Mouse (Mus musculus): ENCODE results near the gene Sobp. TPM values are rescaled to one million over a fixed set of nuclear protein-coding genes. Genes with fewer than 3 reads are reported as not detected.

Sobp gene
- total RNA-seq, 2 experiments from 2014 or later: 81.7 to 82.8 TPM

DNA sequence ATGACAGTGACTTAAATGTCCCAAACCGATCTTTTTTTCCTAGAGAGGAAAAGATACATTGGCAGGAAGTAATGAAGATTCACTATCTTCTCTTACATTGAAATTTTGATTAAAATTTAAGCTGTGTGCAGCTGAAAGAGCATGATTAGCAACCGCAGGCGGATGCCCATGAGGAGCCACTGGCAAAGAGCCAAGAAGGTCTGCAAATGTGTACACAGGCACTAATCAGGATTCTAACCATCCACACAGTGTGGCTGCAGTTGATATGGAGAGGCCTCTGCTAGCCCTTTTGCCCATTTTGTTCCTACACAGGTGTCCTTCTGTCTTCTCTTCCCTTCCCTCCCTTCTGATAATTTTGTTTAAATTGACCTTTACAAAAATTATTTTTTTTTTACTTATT lies 84.3 kb downstream of the Sobp start:
- no peak for DNase-seq (ENCODE audit: low spot score in 2 of 2)

DNA sequence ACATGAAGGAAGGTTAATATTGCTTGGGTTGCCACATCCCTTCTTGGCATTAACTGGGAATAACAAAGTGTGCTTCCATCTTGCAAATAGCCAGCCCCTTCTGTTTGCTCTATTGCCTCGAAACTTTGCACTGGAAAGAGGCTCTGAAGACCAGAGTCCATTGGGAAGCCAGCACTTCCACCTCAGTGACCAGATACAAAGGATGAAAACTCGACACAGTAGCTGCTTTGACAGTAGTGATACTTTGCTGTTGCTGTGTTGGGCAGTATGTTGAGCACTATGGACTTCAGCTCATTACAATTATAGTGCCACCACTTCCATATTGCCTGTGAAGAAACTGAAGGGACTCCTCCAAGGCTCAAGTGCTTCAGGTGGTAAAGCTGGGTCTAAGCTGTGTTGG lies 86.9 kb downstream of the Sobp start:
- no peak for DNase-seq (ENCODE audit: low spot score in 2 of 2)

DNA sequence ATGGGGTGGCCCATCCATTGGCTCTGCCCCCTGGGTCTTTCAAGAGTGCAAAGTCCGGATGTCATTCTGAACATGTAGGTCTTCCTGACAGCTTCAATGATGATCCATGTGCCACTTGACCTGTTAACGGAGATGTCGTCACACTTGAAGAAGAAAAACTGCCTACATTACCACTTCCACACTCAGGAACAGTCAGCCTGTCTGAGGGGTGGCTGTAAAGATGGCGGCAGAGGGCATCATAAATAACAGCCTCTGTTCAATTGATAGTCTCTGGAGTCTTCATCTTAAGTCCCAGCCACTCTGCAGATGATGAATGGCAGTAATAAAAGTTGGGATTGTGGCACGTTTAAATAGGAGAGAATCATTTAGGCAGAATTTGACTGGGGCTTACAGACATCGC lies 87.4 kb downstream of the Sobp start:
- no peak for DNase-seq (ENCODE audit: low spot score in 2 of 2)

DNA sequence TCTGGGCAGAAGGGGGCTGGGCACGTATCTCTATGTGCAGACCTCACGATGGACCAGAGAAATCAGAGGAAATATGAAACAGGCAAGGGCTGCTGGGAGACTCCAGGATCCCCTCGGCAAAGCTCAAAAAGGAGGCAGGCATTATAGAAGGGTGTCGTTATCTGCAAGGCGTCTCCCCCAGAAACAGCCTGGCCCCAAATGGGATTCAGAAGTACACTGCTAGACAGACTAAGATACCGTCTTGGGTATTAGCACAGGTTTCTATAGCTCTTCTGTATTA lies 90.3 kb downstream of the Sobp start:
- no peak for DNase-seq (ENCODE audit: low spot score in 2 of 2)

DNA sequence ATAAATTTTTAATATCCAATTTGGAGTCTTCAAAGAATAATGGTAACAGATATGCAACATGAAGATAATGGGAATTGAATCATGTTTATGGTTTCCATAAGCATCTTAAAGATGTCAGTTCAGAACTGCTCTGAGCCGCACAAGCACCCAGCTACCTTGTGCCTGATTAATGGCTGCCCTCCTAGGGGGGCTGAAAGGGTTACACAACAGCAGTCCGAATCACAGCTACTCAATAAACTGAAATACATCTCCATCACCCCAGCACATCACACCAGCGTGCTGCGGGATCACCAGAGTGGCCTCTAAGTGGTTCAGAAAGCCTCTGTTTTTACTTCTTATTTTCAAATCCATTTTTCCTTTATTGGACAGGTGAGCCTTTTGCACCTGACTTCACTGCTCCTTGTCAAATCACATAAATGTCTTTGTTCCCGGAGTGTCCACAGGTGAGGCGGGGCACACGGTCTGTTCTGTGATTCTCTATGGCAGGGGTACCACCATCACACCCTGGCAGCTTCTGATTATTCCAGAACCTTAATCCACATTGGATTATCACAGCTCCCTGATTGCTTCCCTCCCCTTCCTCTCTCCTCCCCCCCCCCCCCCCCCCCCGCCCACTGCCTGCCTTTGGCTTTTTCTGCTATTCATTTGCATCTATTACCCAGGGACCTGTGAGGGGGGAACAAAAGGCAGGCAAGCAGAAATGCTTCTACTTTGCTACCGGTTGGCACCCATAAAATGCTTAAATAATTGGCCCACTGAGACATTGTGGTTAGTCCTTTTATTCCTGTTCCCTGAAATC lies 90.8 kb downstream of the Sobp start:
- DNase-seq (ENCODE audit: low spot score in 2 of 2): no peak

DNA sequence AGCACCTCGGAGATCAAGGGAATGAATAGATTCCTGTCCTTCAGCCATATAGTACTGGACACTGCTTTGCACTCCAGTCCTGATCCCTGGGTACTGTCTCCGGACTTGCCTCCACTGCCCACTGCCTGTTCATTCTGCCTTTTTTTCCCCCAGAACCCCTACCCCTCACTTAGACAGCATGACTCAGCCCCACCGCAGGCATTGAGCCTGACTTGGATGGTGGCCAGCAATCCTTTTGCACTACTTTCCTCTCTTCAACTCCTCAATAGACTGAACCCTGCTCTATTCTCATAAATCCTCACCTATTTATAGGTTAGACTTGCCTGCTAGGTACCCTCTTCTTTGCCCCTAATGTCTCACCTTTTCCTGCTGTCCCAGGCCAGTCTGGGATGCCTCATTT lies 93.0 kb downstream of the Sobp start:
- DNase-seq (ENCODE audit: low spot score in 2 of 2): no peak

DNA sequence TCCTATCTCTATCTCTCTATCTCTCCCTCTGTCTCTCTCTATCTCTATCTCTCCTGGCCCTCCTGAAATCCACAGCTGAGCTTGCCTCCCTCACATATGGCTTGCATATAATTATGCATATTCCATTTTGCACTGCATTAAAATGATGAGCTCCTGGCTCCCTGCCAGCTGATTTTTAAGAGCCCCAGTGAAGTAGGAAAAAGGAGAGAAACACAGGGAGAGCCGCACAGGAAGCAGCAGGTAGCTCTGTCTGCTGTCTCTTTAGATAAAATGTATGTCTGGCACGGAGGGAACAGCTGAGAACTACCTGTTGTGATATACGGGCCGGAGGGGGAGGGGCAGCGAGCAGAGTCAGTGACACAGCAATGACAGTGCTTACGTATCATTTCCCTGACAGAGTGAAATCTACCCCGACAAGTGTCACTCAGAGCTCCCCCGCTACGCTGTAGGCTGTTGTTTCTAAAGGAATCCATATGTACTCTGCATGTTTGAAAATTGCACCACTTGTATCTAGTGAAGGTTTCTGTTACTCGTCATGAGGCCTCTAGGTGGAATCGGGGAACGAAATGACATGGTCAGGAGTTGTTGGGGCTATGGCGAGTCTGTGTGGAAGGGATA lies 98.7 kb downstream of the Sobp start:
- DNase-seq (ENCODE audit: low spot score in 2 of 2): peak; percentile 45 to 76

DNA sequence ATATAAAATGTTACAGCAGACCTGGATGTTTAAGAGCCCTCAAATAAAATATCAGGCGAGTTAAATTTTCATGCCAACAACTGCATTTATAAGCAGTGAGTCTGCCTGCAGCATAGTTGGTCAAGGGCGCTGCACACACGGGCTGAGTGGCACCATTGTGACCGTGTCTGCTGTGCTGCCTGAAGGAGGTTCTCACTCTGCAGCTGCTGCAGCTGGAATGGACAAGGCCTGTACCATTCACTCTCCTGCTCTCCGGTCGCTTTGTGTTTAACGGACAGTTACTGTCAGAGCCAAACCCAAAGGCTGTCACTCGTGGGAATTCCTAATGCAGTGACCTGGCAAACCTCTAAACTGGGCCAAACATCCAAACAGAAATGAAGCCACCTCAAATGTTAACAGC lies 101.0 kb downstream of the Sobp start:
- no peak for DNase-seq (ENCODE audit: low spot score in 2 of 2)

DNA sequence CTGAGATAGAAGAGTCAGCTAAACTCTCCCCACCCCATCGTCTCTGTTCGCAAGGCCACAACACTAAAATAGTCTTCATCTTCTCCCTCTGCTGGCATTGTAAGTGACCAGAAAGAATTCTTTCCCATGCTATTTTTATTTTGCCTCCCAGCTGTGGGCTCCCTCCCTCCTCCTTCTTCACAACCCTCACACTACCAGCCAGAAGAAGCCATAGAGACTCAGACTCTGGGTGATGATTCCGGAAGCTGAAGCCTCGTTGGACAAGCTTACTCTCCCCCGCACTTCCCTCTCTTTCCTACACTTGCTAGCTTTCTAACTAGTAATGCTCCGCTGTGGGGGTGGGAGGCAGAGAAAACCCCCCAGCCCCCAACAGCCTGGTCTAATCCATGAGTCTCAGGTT lies 103.4 kb downstream of the Sobp start:
- DNase-seq (ENCODE audit: low spot score in 2 of 2): no peak

DNA sequence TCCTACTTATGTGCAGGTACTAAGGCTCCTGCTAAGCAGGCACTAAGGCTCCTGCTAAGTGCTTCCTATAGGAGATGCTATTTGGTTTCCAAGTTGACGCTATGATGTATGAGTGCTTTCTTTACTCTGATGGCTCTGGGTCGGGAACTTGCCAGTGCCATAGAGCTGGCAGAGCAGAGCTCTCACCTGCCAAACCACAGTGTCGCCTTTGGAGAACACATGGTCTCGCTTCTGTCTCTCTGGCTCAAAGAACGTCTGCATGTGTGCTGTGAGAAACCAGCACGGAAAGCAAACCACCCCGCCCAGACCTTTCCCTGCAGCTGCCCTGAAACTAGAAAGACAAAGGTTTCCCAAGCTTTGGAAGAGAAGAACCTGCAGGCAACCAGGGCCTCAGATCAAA lies 109.0 kb downstream of the Sobp start:
- DNase-seq (ENCODE audit: low spot score in 2 of 2): no peak

DNA sequence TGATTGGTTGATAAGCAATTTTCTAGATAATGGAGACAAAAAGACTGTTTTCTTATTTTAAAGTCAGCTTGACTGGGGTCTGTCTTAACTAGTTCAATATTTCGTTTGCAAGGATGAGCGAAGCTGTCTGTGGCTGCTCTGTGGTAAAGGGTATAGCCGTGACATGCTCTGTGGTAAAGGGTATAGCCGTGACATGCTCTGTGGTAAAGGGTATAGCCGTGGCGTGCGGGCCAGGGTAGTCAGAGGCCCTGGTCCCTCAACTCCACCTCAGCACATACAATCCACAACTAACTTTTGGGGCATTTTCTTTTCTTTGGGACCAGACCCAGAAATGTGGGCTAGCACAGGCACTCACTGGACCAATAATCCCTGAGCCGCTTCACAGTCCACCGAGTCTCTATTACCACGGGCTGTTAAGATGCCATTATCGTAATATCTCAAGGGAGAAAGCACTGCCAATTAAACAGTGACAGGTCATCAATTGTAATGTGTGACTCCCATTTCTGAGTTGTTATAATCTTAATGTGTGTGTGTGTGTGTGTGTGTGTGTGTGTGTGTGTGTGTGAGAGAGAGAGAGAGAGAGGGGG lies 112.7 kb downstream of the Sobp start:
- no peak for DNase-seq (ENCODE audit: low spot score in 2 of 2)

DNA sequence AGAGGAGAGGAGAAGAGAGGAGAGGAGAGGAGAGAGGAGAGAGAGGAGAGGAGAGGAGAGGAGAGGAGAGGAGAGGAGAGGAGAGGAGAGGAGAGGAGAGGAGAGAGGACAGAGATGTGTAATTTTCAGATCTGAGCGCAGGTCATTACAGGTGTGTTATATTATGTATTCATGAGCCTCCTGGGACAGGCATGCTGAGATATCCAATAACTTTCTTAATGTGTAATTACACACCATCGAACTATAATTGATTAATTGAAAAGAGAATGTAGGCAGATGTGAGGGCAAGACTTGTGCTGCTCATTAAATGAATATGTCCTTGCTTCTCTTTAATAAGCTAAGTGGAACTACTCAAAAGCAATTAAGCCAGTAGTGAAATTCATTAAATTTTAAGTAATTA lies 118.9 kb downstream of the Sobp start:
- DNase-seq (ENCODE audit: low spot score in 2 of 2): no peak

DNA sequence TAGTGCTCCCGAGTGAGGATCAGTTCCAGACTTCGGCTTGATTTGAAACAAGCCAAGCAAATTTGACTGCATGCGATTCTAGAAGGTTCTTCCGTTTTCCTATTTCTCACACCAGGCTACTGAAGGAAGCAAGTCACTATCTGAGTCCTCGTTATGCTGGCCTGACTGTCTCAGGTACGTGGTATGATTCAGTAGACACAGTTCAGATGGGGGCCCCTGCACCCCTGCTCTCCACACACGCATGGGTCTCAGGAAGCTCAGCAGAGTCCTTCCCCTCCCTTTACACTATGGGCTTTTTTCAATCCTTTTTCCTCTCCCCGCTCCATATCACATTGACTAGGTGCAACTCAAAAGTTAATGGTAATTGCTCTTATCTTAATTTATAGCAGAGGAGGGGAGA lies 119.6 kb downstream of the Sobp start:
- DNase-seq (ENCODE audit: low spot score in 2 of 2): no peak

DNA sequence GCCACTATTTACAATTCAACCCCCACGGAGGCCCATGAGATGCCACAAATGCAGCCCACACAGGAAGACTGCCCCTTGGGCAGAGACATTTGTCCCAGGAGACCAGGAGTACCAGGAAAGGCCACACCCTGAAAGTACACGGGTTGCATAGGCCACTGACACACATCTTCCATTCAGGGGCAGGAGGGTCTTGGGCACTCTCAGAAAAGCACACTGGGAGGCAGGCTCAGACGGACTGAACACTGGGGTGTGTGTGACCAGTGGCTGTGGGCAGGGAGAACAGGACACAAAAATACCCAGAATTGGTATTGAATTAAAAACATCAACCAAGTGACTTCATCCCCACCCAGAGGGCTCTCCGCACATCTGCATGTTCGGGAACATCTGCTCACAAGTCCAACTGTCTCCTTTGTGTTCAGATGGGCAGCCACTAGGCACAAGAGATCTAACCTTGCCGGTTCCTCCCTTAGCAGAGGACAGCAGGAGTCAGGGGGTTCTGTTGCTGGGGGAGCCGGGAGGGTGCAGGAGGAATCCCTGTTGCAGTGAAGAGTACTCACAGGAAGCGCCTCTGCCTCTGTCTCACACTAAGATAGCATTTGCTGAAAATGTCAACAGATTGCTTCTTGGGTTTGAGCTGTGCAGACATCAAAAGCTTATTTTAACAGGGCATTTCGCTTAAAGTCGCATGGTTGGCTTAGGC lies 120.3 kb downstream of the Sobp start:
- DNase-seq (ENCODE audit: low spot score in 2 of 2): peak in 1 of 2 experiments; percentile 64

DNA sequence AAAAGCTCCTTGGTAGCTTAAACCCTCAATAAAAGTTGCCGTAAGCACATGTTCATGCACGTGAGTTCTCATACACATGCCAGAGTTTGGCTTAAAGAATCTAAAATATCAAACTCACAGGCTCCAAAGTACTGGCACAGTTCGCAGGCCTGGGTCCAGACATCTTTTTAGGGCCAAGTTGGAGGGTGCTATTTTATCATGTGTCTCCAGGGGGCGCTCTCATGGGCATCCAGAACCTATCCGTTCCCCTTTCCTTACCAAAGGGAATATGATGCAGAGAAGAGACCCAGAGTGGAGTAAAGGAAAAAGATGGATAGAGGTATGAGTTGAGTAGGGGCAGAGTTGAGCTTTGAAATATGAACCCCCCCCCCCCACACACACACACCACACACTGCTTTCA lies 121.9 kb downstream of the Sobp start:
- DNase-seq (ENCODE audit: low spot score in 2 of 2): peak in 1 of 2 experiments; percentile 55

DNA sequence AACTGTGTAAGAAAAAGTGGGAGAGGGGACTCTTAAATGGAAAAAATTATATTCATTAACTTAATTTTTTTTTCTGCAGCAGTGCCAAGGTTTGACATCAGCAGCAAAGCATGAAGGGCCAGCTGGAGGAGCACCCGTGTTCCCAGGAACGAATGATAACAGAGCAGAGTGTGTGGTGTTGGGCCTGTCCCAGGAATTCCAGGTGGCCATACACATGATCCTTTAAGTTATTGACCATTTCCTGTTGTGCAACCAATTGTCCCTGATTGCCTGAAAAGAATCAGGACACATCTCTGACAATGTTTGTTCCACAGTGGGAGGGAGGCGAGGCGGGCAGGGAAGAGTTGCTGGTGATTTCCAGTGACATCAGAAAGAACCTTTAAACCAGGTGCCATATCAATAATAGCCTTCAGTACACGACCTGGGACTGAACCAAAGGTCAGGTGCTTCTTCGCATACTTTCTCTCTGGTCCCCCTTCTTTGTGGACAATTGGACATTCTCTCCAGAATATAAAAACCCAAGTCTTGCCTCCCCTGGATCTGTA lies 126.5 kb downstream of the Sobp start:
- DNase-seq (ENCODE audit: low spot score in 2 of 2): no peak

DNA sequence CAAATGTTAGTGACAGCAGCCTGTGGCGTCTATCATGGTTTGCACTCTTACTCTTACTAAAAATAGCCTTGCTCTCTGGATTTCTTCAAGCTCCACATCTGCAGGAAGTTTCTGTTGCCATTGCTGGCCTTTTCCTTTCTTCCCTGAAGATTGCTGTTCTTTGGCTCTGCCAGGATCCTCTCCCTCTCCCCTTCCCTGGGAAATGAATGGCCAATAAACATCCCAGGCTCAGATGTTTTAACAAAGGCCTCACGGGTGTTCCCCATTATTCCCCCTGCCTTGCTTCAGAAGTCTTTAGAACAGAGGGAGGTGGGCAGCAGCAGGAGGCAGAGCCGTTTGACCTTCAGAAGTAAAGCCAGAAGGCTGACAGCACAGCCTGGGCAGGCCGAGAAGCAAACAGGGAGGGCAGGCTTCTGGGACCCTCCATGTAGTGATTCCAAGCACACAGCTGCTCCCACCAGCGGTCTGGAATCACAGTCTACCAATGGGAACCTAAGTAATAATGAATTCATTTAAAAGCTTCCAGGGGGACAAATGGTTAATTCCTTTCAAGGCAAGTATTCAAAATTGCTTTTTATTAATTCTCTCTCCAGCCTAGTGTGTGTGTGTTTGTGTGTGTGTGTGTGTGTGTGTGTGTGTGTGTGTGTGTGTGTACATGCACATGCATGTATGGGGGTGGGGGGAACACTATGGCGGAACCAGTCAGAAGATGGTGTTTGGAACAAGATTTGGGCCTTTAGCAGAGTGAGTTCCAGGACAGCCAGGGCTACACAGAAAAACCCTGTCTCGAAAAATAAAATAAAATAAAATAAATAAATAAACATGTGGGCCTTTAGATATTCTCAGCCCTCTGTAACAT lies 130.8 kb downstream of the Sobp start:
- DNase-seq (ENCODE audit: low spot score in 2 of 2): no peak

DNA sequence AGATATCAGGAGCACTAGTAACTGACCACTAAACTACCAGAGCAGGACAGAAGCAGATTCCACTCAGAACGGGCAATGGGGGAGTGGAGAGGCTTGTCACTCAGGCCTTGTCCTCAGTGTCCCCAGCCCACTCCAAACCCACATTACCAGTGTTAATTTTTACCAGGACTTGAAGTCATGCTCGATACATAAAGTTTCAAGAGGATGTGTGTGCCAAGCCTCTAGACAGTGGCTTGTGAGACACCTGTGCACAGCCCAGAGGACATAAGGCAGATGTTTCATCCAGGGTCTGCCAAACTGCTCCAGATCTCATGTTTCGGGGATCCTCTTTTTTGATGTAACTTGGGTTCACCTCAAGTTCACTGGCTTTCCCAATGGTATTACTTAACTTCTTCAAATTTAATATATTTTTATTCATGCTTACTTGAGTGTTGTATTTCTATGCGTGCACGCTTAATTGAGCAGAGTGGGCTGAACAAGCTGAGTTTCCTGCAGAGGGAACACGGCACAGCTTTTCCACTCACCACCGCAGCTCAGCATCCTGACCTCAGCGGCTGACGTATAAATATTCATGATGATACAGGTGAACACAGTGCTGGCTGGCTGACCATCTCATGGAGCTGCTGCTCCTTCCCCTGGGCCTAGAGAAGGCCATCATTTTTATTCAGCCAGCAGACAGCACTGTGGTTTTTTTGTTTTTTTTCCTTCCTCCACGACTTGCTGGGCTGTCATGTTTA lies 131.6 kb downstream of the Sobp start:
- no peak for DNase-seq (ENCODE audit: low spot score in 2 of 2)

DNA sequence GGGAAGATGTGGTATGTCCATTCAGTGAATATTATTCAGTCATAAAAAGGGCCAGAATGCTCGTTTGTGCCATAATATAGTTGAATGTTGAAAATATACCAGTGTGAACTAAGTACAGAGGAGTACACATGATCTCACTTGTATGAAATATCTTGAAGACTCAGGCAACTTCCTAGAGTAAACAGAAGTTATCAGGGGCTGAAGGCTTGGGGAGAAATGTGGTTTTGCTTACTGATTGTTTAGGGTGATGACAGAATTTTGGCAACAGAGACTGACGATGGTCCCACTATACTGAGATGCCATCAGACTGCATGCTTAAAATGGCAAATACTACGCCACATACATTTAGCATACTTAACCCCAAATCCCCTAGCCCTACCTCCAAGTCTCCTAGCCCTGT lies 132.5 kb downstream of the Sobp start:
- DNase-seq (ENCODE audit: low spot score in 2 of 2): no peak

DNA sequence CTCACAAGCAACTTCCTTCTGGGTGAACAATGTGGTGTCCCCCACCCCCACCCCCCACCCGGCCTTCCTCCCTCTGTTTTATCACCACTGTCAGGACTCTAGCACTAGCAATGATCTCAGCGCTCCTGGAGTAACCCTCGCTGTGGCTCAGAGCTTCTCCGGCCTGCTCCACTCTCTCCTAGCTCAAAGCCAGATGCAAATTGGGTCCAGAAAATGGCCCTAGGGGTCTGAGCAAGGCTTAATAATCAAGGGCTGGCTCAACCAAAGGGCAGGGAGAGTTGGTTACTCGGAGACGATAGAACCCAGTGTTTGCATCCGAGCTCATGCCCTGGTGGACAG lies 136.9 kb downstream of the Sobp start:
- DNase-seq (ENCODE audit: low spot score in 2 of 2): no peak
